Mouse (Mus musculus) CD4-positive naive resting alpha-beta T cell, adult 57 days (primary cell): Measurements from ENCODE around the gene Atp1b2. TPM values are rescaled to one million over a fixed set of nuclear protein-coding genes. Genes with fewer than 3 reads are reported as not detected.

ENCODE experiments used
- total RNA-seq: library from RNA; stranded (reverse); gene quantifications from one replicate; pipeline ENCODE4 v1.2.4, GENCODE M21; 2023

Gene Atp1b2
- 0.27 TPM for total RNA-seq

GRCm38 (mm10) chr11:69605726-69606490, at the start of gene Atp1b2:
Atp1b2 (minus strand) TSS chr11:69605942.

GRCm38 (mm10) chr11:69632284-69633089, 26.7 kb upstream of the Atp1b2 start, which contains the start of gene Fxr2:
Fxr2 (plus strand) TSS chr11:69632990.

GRCm38 (mm10) chr11:69621571-69622268, 16.0 kb upstream of the Atp1b2 start, which contains the start of gene Sat2:
Sat2 (plus strand) TSS chr11:69622024.

GRCm38 (mm10) chr11:69617805-69618204, 12.1 kb upstream of the Atp1b2 start, which contains the start of gene Shbg:
Shbg (minus strand) TSS chr11:69617905.

GRCm38 (mm10) chr11:69580091-69580514, 25.6 kb downstream of the Atp1b2 start, which contains the start of the genes Wrap53 and Trp53:
Wrap53 (minus strand) TSS chr11:69580255.
Trp53 (plus strand) TSS chr11:69580359.

GRCm38 (mm10) chr11:69559851-69560765, 45.6 kb downstream of the Atp1b2 start, which contains the start of gene Efnb3:
Efnb3 (minus strand) TSS chr11:69560205.

Other genes starting within 250 kb of the Atp1b2 start
- gene Chd3, start 236.5 kb downstream of the Atp1b2 start, total RNA-seq, result 771 TPM
- gene Naa38, start 210.5 kb downstream of the Atp1b2 start, total RNA-seq, result 42.7 TPM
- 39.3 TPM for gene Cyb5d1, start 210.3 kb downstream of the Atp1b2 start, total RNA-seq
- 5.5 TPM for gene Tmem88, start 207.7 kb downstream of the Atp1b2 start, total RNA-seq
- gene Kdm6b, start 192.3 kb downstream of the Atp1b2 start, total RNA-seq, result 209 TPM
- gene Dnah2, start 56.8 kb downstream of the Atp1b2 start, total RNA-seq, result 0.15 TPM
- 0.53 TPM for gene Efnb3, start 45.7 kb downstream of the Atp1b2 start, total RNA-seq
- gene Wrap53, start 25.7 kb downstream of the Atp1b2 start, total RNA-seq, result 13.0 TPM
- 144 TPM for gene Trp53, start 25.6 kb downstream of the Atp1b2 start, total RNA-seq
- not detected for gene Shbg, start 12.0 kb upstream of the Atp1b2 start, total RNA-seq
- not detected for gene Sat2, start 16.1 kb upstream of the Atp1b2 start, total RNA-seq
- gene Fxr2, start 27.0 kb upstream of the Atp1b2 start, total RNA-seq, result 80.1 TPM
- gene Sox15, start 49.4 kb upstream of the Atp1b2 start, total RNA-seq, result not detected
- gene Mpdu1, start 56.7 kb upstream of the Atp1b2 start, total RNA-seq, result 85.2 TPM
- gene Cd68, start 60.2 kb upstream of the Atp1b2 start, total RNA-seq, result 14.8 TPM
- 775 TPM for gene Eif4a1, start 66.5 kb upstream of the Atp1b2 start, total RNA-seq
- 109 TPM for gene Senp3, start 76.1 kb upstream of the Atp1b2 start, total RNA-seq
- not detected for gene Tnfsf13, start 79.8 kb upstream of the Atp1b2 start, total RNA-seq
- 1.7 TPM for gene Tnfsf12, start 89.9 kb upstream of the Atp1b2 start, total RNA-seq
- not detected for gene Tnfsfm13, start 90.2 kb upstream of the Atp1b2 start, total RNA-seq
- 176 TPM for gene Polr2a, start 152.7 kb upstream of the Atp1b2 start, total RNA-seq
- gene Slc35g3, start 156.0 kb upstream of the Atp1b2 start, total RNA-seq, result not detected
- gene Zbtb4, start 160.0 kb upstream of the Atp1b2 start, total RNA-seq, result 47.4 TPM
- 3.6 TPM for gene Chrnb1, start 190.0 kb upstream of the Atp1b2 start, total RNA-seq
- gene Fgf11, start 195.9 kb upstream of the Atp1b2 start, total RNA-seq, result 0.30 TPM
- not detected for gene Tmem102, start 199.7 kb upstream of the Atp1b2 start, total RNA-seq
- gene Gm39566, start 209.4 kb upstream of the Atp1b2 start, total RNA-seq, result not detected
- gene Spem2, start 212.5 kb upstream of the Atp1b2 start, total RNA-seq, result not detected
- gene Spem1, start 216.2 kb upstream of the Atp1b2 start, total RNA-seq, result not detected
- 1.0 TPM for gene Nlgn2, start 231.8 kb upstream of the Atp1b2 start, total RNA-seq
- gene Tmem256, start 232.6 kb upstream of the Atp1b2 start, total RNA-seq, result 15.1 TPM
- gene Plscr3, start 240.4 kb upstream of the Atp1b2 start, total RNA-seq, result 12.0 TPM